Mouse (Mus musculus) embryonic stem cell, embryonic (primary cell): ENCODE results near the gene Npc2.

ENCODE experiments used
- CTCF ChIA-PET, 4 experiments: fragments of 300-600 bp in 2 of 4; fragments of 350-600 bp in 2 of 4; sonication (Branson Sonifier 250); formaldehyde crosslinking; loops; one replicate each; lab custom pipeline; 2022; ENCODE audit warnings: inconsistent platforms in 2 of 4; lab: Charles Lee
- POLR2A ChIA-PET, 4 experiments: fragments of 300-600 bp in 2 of 4; fragments of 350-600 bp in 2 of 4; sonication (Branson Sonifier 250); formaldehyde crosslinking; loops; one replicate each; lab custom pipeline; 2022; ENCODE audit warnings: antibody characterized with exemption in 4 of 4, inconsistent platforms in 1 of 4; lab: Charles Lee

Npc2 gene

GRCm38 (mm10) chr12:84718462-84719244 lies 54.3 kb downstream of the Npc2 start:
- POLR2A ChIA-PET: interaction anchor here in 3 of 4 experiments (0.6 to 1.6 kb wide), 9 partner anchors 10 to 803 kb away, joined by 3 to 7 read pairs (median 4); partner anchors contain the start of gene Syndig1l (in 1 of the 3)
- CTCF ChIA-PET: interaction anchor here in 3 of 4 experiments (0.5 to 1.2 kb wide), 4 partner anchors 48 to 132 kb away, joined by 3 to 4 read pairs (median 4); no protein-coding TSS in a partner anchor

- POLR2A ChIA-PET: no interaction called here
- CTCF ChIA-PET: no interaction called here
These were observed 58.4 kb downstream of the Npc2 start for GRCm38 (mm10) chr12:84714578-84714977.

DNA sequence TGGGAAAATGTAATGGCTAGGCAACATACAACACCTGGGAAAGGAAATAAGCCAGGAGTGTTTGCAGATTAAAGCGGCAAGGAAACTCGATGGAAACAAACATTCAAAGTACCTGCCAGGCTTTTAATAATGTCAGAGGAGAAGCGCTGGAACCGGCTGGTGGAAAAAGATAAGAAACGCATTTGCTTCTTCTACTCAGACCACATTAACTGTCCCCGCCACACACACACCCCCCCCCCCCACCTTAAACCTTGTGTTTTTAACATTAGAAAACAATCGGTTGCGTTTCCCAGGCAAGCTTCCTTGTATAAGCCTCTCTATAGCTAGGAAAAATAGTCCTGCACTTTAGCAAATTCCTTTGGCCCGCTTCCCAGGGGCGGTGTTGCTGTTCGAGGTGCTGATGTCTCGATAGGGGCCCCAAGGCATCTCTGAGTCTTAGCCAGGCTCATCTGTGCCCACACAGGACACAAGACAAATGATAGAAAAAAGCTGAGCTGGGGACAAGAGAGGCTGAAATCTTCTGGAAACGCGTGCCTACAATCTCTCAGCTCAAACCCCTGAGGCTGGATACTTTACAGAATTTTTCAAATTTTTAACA lies 63.0 kb downstream of the Npc2 start:
- POLR2A ChIA-PET: interaction anchor here in 1 of 4 experiments (0.6 kb wide), 1 partner anchor 522 kb away, joined by 3 read pairs; no protein-coding TSS in a partner anchor
- CTCF ChIA-PET: interaction anchor here in 3 of 4 experiments (0.6 to 1.4 kb wide), 4 partner anchors 11 to 69 kb away, joined by 3 to 5 read pairs (median 4); partner anchors contain the start of gene Syndig1l (in 1 of the 3)

DNA sequence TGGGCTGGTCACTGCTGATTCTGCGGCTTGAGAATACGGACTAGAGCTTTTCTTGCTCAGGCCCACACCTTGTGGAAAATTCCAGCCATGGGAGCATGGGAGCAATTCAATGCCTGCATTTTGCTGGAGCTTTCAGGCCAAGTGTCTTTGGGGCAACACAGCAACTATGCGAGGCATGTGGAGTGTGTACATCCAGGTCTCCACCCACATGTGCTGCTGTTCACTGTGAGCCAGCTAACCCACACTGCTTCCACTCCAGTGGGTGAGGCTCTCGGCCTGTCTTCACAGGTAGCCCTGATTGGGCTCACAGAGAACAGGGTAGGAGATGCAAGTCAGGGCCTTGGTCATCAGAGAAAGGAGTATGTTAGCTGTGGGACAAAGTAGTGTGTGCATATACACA lies 65.1 kb downstream of the Npc2 start:
- CTCF ChIA-PET: interaction anchor here in 1 of 4 experiments (0.6 kb wide), 1 partner anchor 14 kb away, joined by 6 read pairs; no protein-coding TSS in a partner anchor
- POLR2A ChIA-PET: interaction anchor here in 1 of 4 experiments (0.8 to 1.0 kb wide), 2 partner anchors 9 to 40 kb away, joined by 3 read pairs; partner anchors contain the start of gene Syndig1l

- ChIA-PET POLR2A (interaction anchor here in 1 of 4 experiments (0.7 to 1.2 kb wide), 5 partner anchors 9 to 277 kb away, joined by 3 to 5 read pairs (median 3); partner anchors contain the start of gene Syndig1l), CTCF (interaction anchor here in 3 of 4 experiments (0.6 to 1.0 kb wide), 3 partner anchors 16 to 78 kb away, joined by 3 to 5 read pairs (median 3); no protein-coding TSS in a partner anchor)
These were observed 66.1 kb downstream of the Npc2 start for GRCm38 (mm10) chr12:84706886-84707285.
